Mouse (Mus musculus): ENCODE measurements around the gene Nuak1. TPM values are rescaled to one million over a fixed set of nuclear protein-coding genes. Genes with fewer than 3 reads are reported as not detected.
"Not testable (repeated sequence)": the region's sequence is repeated elsewhere in the genome, so short reads cannot be mapped to it uniquely, and the experiment has no call there.

Nuak1 gene
- total RNA-seq (2021): 1 to 10 TPM; 5.4 to 6.8 TPM
- long read RNA-seq, experiment 1: 0 reads
- long read RNA-seq, experiment 2, partial matches to known transcripts: 0 of 1 reads
- long read RNA-seq, experiment 2, other reads (novel, unspliced or antisense): 1 of 1 reads

DNA sequence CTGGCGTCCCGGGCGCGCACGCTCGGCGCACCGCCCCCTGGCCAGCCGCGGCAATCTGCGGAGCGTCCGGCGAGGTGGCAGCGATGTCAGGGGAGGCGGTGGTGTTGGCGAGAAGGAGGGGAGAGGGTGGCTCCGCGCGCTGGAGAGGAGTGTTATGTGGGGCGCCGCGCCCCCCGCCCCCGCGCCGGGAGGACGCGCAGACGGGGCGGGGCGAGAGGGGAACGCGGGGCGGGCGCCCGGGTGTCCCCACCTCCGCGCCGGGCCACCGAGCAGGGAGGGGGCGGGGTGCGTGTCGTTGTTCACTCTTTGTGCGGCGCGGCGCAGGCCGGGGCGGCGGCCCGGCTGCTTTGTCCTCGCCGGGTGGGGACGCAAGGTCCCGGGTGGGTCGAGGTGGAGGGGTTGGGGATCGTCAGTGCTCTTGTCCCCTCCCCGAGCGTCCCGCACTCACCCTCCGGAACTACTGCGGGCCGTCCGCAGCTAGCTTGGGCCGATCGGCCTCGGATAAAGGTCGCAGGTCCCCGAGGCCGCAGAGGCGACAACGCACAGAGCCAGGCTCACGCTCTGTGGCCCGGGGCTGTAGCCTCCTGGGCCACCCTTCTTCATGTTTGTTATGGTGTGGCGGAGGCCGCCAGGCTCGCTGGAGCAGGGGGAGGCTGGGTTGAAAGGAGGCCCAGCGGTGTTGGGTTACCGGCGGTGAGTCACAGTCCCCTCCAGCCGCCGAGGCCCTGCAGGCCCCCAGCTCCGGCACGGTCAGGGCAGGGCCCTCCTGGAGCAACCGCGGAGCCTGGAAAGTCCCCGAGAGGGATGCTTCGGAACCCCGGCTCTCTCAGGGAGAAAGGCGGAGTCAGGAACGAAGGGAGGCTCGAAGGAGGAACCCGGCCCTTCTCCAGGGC lies at the start of gene Nuak1:
Gene Nuak1 (minus strand): TSS at position 57 of the 893 bp plus-strand sequence.
- peak; percentile 93 to 94 for DNase-seq (ENCODE audit: low spot score in 2 of 2)

DNA sequence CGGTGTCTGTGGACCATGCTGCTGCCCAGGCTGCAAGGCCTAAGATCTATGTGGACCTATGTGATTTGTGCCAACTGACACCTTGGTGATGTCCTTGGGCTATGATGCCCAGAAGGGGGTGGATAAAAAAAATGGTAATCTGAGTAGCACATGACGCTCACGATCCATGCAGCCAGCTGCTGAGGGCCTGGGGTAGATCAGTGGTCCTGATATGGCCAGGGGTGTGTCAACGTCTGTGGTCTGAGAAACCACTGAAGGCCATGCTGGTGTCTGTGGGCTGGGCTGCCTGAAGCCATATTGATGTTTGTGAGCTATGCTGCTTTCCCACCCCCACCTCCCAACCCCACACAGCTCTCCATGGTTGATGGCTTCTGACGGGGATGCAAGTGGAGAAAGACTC lies 49.7 kb upstream of the Nuak1 start:
- DNase-seq (ENCODE audit: low spot score in 2 of 2): no peak

GRCm38 (mm10) chr10:84488315-84488714 lies 47.9 kb upstream of the Nuak1 start:
- peak; percentile 59 to 65 for DNase-seq (ENCODE audit: low spot score in 2 of 2)

DNA sequence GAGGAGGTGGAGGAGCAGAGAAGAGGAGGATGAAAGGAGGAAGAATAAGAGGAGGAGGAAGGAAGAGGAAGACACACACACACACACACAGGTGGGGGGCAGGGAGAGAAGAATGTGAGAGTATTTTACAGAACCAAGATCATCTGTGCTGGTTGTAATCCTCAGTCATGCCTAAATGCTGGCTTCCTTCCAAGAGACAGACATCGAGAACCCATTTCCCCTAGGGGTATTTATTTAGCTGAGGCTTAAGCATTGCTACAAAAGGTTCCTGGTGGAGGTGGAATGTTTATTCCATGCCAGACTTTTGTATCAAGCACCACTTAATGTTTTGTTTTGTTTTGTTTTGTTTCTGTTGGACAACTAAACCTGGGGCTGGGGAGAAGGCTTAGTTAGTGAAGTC lies 44.3 kb upstream of the Nuak1 start:
- no peak for DNase-seq (ENCODE audit: low spot score in 2 of 2)

DNA sequence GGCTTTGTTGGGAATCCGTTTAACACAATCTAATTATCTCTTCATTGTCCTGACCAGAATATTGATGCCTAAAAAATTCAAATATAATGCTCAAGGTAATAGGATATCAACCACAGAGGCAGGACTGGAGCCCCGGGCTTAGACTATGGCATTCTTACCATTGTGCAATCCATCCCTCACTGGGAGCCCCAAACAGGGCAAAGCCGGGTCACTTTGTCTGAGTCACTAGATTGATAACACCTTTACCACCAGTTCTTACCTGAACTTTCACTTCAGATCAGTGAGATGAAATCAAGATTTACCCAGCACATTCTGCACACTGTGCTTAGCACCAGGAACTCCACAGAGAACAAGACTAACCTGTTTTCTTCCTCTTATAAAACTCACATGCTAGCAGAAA lies 43.2 kb upstream of the Nuak1 start:
- no peak for DNase-seq (ENCODE audit: low spot score in 2 of 2)

GRCm38 (mm10) chr10:84483069-84483468 lies 42.7 kb upstream of the Nuak1 start:
- no peak for DNase-seq (ENCODE audit: low spot score in 2 of 2)

GRCm38 (mm10) chr10:84482418-84482817 lies 42.0 kb upstream of the Nuak1 start:
- not testable (repeated sequence) for DNase-seq (ENCODE audit: low spot score in 2 of 2)

DNA sequence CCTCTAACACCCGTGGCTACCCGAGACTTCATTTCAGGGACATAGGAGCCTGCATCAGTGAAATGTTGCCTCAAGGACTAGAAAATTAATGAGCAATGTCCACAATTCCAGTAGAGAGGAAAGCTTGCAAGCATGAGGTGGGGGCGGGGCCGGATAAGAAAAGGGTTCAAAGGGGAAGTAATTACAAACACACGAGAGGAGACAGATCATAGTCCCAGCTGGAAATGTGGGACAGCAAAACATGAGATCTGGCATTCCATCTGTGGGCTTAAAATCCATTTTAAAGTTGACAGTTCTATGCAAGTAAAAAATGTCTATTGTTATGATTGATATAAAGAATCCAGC lies 40.9 kb upstream of the Nuak1 start:
- DNase-seq (ENCODE audit: low spot score in 2 of 2): no peak

DNA sequence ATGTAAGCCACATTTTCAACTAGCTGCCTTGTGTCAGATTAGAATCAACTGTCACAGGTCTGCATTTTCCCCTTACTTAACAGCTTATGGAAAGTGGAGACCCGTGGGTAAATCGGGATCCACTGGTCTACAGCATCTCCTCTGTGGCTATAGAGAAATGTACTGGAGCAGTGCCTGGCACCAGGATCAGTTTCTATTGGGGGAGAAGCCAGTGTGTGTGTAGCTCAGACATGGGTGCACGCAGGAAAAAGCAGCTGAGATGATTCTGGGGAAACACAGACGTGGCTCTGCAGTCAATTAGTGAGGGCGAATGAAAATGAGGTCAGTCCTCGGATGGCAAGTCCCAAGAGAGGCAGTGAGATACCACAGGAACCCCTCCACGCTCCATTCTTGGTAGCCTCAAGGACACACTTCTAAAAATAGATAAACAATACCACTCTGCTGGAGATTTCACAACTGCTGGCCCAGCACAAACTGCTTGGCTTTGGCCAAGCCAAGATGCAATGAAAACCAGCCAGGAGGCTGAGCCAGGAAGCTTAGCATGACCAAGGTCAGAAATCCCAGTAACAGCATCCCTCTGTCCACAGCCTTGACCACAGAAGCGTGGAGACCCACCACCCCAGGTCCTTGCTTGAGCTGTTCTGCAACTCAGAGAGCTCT lies 40.4 kb upstream of the Nuak1 start:
- peak in 1 of 2 experiments; percentile 5 for DNase-seq (ENCODE audit: low spot score in 2 of 2)

DNA sequence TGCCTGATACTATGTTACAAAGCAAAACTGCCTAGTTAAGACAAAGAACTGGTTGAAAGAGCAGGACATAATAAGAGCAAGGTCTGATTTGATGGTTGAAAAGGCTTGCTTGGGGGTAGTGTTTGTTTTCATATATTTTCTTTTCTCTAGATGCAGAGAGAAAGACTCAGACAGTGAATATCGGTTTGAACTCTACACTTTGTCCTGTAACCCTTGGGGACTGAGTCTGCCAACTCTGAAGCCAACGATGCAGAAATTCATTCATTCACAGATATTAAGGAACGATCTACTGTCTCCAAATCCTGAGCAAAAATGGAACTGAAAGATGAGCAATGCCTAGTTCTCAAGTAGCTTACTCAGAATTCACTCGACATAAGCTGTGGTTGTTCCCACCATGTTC lies 39.7 kb upstream of the Nuak1 start:
- DNase-seq (ENCODE audit: low spot score in 2 of 2): no peak

- DNase-seq (ENCODE audit: low spot score in 2 of 2): no peak
Observed at GRCm38 (mm10) chr10:84477613-84478076, 37.2 kb upstream of the Nuak1 start.

DNA sequence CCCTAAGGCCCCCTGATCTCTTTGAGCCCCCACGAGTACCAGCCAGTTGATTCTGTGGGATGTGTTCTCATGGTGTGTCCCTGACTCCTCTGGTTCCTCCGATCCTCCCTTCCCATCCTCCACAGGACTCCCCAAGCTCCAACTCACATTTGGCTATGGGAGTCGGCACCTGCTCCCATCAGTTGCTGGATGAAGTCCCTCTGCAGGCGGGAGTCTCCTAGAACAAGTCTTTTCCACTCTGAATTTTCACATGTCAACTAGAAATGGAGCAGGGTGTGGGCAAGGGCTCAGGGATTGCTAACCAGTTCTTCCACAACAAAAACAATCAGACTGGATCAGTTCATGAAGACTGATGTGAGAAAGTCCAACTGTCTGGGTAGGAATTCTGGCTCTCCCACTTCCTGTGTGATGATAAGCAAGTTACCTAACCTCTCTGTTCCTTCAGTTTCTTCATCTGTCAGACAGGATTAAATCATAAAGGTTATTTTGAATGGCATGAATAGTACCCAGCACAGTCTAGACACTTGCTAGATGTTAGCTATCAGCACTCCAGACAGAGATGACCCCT lies 36.7 kb upstream of the Nuak1 start:
- no peak for DNase-seq (ENCODE audit: low spot score in 2 of 2)

- DNase-seq (ENCODE audit: low spot score in 2 of 2): no peak
Observed at GRCm38 (mm10) chr10:84467555-84468164, 27.3 kb upstream of the Nuak1 start.

GRCm38 (mm10) chr10:84465511-84465910 lies 25.1 kb upstream of the Nuak1 start:
- DNase-seq (ENCODE audit: low spot score in 2 of 2): no peak

- no peak for DNase-seq (ENCODE audit: low spot score in 2 of 2)
Observed at GRCm38 (mm10) chr10:84460420-84461101, 20.2 kb upstream of the Nuak1 start.

DNA sequence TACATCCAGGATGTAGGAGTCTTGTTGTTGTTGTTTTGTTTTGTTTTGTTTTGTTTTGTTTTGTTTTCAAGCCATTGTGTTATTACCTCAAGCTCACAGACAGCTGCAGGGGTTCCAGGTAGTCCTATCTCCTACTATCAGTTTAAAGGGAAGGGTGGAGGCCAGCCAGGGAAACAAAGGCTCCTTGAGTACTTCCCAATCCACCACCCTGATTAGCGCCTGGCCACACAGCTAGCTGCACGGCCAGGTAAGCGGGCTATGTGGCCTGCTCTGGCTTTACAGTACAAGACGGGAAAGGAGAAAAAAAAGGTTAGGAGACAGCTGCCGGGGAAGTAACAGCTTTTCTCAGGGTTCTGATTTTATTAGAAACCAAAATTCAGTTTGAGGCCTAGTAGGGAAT lies 17.7 kb upstream of the Nuak1 start:
- no peak for DNase-seq (ENCODE audit: low spot score in 2 of 2)

GRCm38 (mm10) chr10:84457539-84457938 lies 17.1 kb upstream of the Nuak1 start:
- no peak for DNase-seq (ENCODE audit: low spot score in 2 of 2)

DNA sequence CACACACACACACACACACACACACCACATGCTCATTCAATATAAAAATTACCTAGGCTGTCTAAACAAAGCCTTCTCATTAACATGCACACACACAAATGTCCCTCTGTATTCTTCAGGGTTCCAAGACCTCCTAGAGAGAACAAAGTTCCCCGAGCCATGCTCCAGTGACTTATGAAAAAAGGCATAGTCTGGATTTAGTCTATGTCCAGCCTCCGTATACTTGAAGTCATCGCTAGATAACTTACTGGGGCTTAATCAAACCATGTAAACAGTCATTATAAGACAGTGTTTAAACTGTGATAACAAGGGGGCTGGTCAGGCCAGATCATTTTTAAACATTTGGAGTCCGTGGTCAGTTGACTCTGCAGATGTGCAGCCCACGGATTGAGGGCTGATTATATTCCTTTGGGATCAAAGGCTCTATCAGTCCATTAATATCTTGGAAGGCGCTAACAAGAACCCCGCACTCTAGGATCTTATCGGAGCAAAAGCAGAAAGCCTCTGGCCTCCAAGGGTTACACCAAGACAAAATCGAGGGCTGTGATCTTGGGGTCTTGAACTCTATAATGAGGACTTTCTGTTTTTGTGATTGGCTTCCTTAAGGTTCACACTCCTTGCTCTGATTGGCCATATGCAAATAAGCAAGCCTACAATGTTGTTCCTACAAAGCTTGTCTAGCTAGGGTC lies 16.4 kb upstream of the Nuak1 start:
- DNase-seq (ENCODE audit: low spot score in 2 of 2): no peak

GRCm38 (mm10) chr10:84451883-84452282 lies 11.5 kb upstream of the Nuak1 start:
- no peak for DNase-seq (ENCODE audit: low spot score in 2 of 2)

DNA sequence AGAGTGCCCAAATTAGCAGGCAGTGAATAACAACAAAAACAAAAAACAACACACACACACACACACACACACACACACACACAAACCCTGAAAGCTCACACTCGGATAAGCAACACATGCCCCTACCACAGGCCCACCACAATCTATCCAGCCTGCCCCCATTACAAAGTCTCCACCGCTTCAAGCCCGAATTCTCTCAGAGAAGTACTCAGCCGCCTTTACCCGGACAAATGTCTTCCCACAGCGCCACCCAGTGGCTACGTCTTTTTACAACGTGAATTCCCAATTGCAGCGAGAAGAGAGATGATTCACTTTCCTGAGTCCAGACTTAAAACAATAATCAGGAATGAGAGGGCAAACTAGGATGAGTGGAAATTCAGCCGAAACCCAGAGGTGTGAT lies 10.3 kb upstream of the Nuak1 start:
- peak; percentile 88 to 89 for DNase-seq (ENCODE audit: low spot score in 2 of 2)

Data from adrenal gland, adult 18-20 months (tissue).